Mouse (Mus musculus): ENCODE data around the gene Zfp26. TPM values are rescaled to one million over a fixed set of nuclear protein-coding genes. Genes with fewer than 3 reads are reported as not detected.

The Zfp26 gene
- polyA plus RNA-seq, 1 experiment = 8.6 TPM

- no peak overlapping the region for H3K27ac ChIP-seq (ENCODE audit: insufficient read depth, low read length)
- no peaks in the 10 kb centered on the region for H3K4me1 ChIP-seq (ENCODE audit: control insufficient read depth, insufficient read depth, low read length)
- no peak overlapping the region for H3K4me3 ChIP-seq (ENCODE audit: insufficient read depth, low read length)
- TF ChIP-seq CTCF (IDR thresholded peaks at IDR 0.05; ENCODE audit: extremely low read depth, insufficient read depth, low read length) (peak; percentile 69), POLR2A (IDR thresholded peaks at IDR 0.05; ENCODE audit: extremely low read depth, insufficient read depth, low read length) (no peak)
These were observed 6.9 kb upstream of the Zfp26 start for GRCm38 (mm10) chr9:20466761-20467442.

- H3K4me1 ChIP-seq (ENCODE audit: control insufficient read depth, insufficient read depth, low read length) = no peaks in the 10 kb centered on the region
- no peak overlapping the region for H3K4me3 ChIP-seq (ENCODE audit: insufficient read depth, low read length)
- TF ChIP-seq CTCF (IDR thresholded peaks at IDR 0.05; ENCODE audit: extremely low read depth, insufficient read depth, low read length) (no peak), POLR2A (IDR thresholded peaks at IDR 0.05; ENCODE audit: extremely low read depth, insufficient read depth, low read length) (no peak)
- H3K27ac ChIP-seq (ENCODE audit: insufficient read depth, low read length) = no peak overlapping the region
These were observed 6.3 kb downstream of the Zfp26 start for GRCm38 (mm10) chr9:20453647-20454046.

GRCm38 (mm10) chr9:20451493-20451892 is 8.5 kb downstream of the Zfp26 start:
- no peak overlapping the region for H3K4me3 ChIP-seq (ENCODE audit: insufficient read depth, low read length)
- no peak overlapping the region for H3K27ac ChIP-seq (ENCODE audit: insufficient read depth, low read length)
- no peak for TF ChIP-seq POLR2A (IDR thresholded peaks at IDR 0.05; ENCODE audit: extremely low read depth, insufficient read depth, low read length)
- TF ChIP-seq CTCF (IDR thresholded peaks at IDR 0.05; ENCODE audit: extremely low read depth, insufficient read depth, low read length) = no peak
- H3K4me1 ChIP-seq (ENCODE audit: control insufficient read depth, insufficient read depth, low read length) = no peaks in the 10 kb centered on the region

GRCm38 (mm10) chr9:20443183-20443783 is 16.7 kb downstream of the Zfp26 start:
- Histone ChIP-seq H3K27ac (ENCODE audit: insufficient read depth, low read length) (no peak overlapping the region), H3K4me1 (ENCODE audit: control insufficient read depth, insufficient read depth, low read length) (no peaks in the 10 kb centered on the region), H3K4me3 (ENCODE audit: insufficient read depth, low read length) (no peak overlapping the region)
- TF ChIP-seq POLR2A (IDR thresholded peaks at IDR 0.05; ENCODE audit: extremely low read depth, insufficient read depth, low read length) = no peak
- no peak for TF ChIP-seq CTCF (IDR thresholded peaks at IDR 0.05; ENCODE audit: extremely low read depth, insufficient read depth, low read length)

- Histone ChIP-seq H3K4me1 (ENCODE audit: control insufficient read depth, insufficient read depth, low read length) (no peaks in the 10 kb centered on the region), H3K4me3 (ENCODE audit: insufficient read depth, low read length) (no peak overlapping the region), H3K27ac (ENCODE audit: insufficient read depth, low read length) (no peak overlapping the region)
- TF ChIP-seq CTCF (IDR thresholded peaks at IDR 0.05; ENCODE audit: extremely low read depth, insufficient read depth, low read length) = no peak
- no peak for TF ChIP-seq POLR2A (IDR thresholded peaks at IDR 0.05; ENCODE audit: extremely low read depth, insufficient read depth, low read length)
These were observed 30.0 kb downstream of the Zfp26 start for GRCm38 (mm10) chr9:20430004-20430403.

GRCm38 (mm10) chr9:20411460-20411859 is 48.5 kb downstream of the Zfp26 start:
- TF ChIP-seq CTCF (IDR thresholded peaks at IDR 0.05; ENCODE audit: extremely low read depth, insufficient read depth, low read length) (no peak), POLR2A (IDR thresholded peaks at IDR 0.05; ENCODE audit: extremely low read depth, insufficient read depth, low read length) (no peak)
- no peak overlapping the region for H3K4me3 ChIP-seq (ENCODE audit: insufficient read depth, low read length)
- no peak overlapping the region for H3K27ac ChIP-seq (ENCODE audit: insufficient read depth, low read length)
- H3K4me1 ChIP-seq (ENCODE audit: control insufficient read depth, insufficient read depth, low read length) = no peaks in the 10 kb centered on the region

GRCm38 (mm10) chr9:20409319-20409718 is 50.6 kb downstream of the Zfp26 start:
- Histone ChIP-seq H3K27ac (ENCODE audit: insufficient read depth, low read length) (no peak overlapping the region), H3K4me3 (ENCODE audit: insufficient read depth, low read length) (no peak overlapping the region), H3K4me1 (ENCODE audit: control insufficient read depth, insufficient read depth, low read length) (no peaks in the 10 kb centered on the region)
- TF ChIP-seq CTCF (IDR thresholded peaks at IDR 0.05; ENCODE audit: extremely low read depth, insufficient read depth, low read length) (no peak), POLR2A (IDR thresholded peaks at IDR 0.05; ENCODE audit: extremely low read depth, insufficient read depth, low read length) (no peak)

- TF ChIP-seq CTCF (IDR thresholded peaks at IDR 0.05; ENCODE audit: extremely low read depth, insufficient read depth, low read length) (no peak), POLR2A (IDR thresholded peaks at IDR 0.05; ENCODE audit: extremely low read depth, insufficient read depth, low read length) (no peak)
- H3K4me3 ChIP-seq (ENCODE audit: insufficient read depth, low read length) = peak overlapping the region; percentile 72
- peaks cover 2% of the 10 kb centered on the region; the same call in 1 of the 2 replicates for H3K4me1 ChIP-seq (ENCODE audit: control insufficient read depth, insufficient read depth, low read length)
- no peak overlapping the region for H3K27ac ChIP-seq (ENCODE audit: insufficient read depth, low read length)
These were observed 74.6 kb downstream of the Zfp26 start for GRCm38 (mm10) chr9:20385343-20385703.

- TF ChIP-seq CTCF (IDR thresholded peaks at IDR 0.05; ENCODE audit: extremely low read depth, insufficient read depth, low read length) (peak; percentile 23; the same call in 1 of the 2 replicates), POLR2A (IDR thresholded peaks at IDR 0.05; ENCODE audit: extremely low read depth, insufficient read depth, low read length) (peak; percentile 53; the same call in 1 of the 2 replicates)
- H3K27ac ChIP-seq (ENCODE audit: insufficient read depth, low read length) = no peak within 1 kb of the TSS; the same call in 1 of the 2 replicates
- peak within 1 kb of the TSS; percentile 72 for H3K4me3 ChIP-seq (ENCODE audit: insufficient read depth, low read length)
- peaks cover 2% of the 10 kb centered on the region; the same call in 1 of the 2 replicates for H3K4me1 ChIP-seq (ENCODE audit: control insufficient read depth, insufficient read depth, low read length)
These were observed 75.2 kb downstream of the Zfp26 start, which contains the start of gene Zfp560 for GRCm38 (mm10) chr9:20384532-20385342. TSS of gene Zfp560 (minus strand) at chr9:20385177.
